Mouse (Mus musculus): ENCODE measurements around the gene Hs3st3b1. TPM values are rescaled to one million over a fixed set of nuclear protein-coding genes. Genes with fewer than 3 reads are reported as not detected.

Gene Hs3st3b1
- under 1 TPM; 0.39 to 0.74 TPM for total RNA-seq (2021)
- long read RNA-seq: 0 reads

GRCm38 (mm10) chr11:63922091-63922621 is at the start of gene Hs3st3b1:
Gene Hs3st3b1, minus strand, starts transcription at chr11:63922290.
- DNase-seq (ENCODE audit: low spot score in 2 of 2): peak; percentile 66 to 77

- DNase-seq (ENCODE audit: low spot score in 2 of 2): no peak
These were observed 49.4 kb upstream of the Hs3st3b1 start for GRCm38 (mm10) chr11:63971462-63971861.

- no peak for DNase-seq (ENCODE audit: low spot score in 2 of 2)
These were observed 48.7 kb upstream of the Hs3st3b1 start for GRCm38 (mm10) chr11:63970818-63971217.

- peak; percentile 21 to 55 for DNase-seq (ENCODE audit: low spot score in 2 of 2)
These were observed 47.3 kb upstream of the Hs3st3b1 start for GRCm38 (mm10) chr11:63969205-63969910.

GRCm38 (mm10) chr11:63968388-63969035 is 46.4 kb upstream of the Hs3st3b1 start:
- no peak for DNase-seq (ENCODE audit: low spot score in 2 of 2)

- DNase-seq (ENCODE audit: low spot score in 2 of 2): no peak
These were observed 45.7 kb upstream of the Hs3st3b1 start for GRCm38 (mm10) chr11:63967641-63968387.

- DNase-seq (ENCODE audit: low spot score in 2 of 2): peak; percentile 14 to 29
These were observed 43.3 kb upstream of the Hs3st3b1 start for GRCm38 (mm10) chr11:63965437-63965836.

GRCm38 (mm10) chr11:63957207-63957606 is 35.1 kb upstream of the Hs3st3b1 start:
- no peak for DNase-seq (ENCODE audit: low spot score in 2 of 2)

GRCm38 (mm10) chr11:63956748-63957147 is 34.7 kb upstream of the Hs3st3b1 start:
- DNase-seq (ENCODE audit: low spot score in 2 of 2): no peak

- no peak for DNase-seq (ENCODE audit: low spot score in 2 of 2)
These were observed 31.8 kb upstream of the Hs3st3b1 start for GRCm38 (mm10) chr11:63953887-63954286.

GRCm38 (mm10) chr11:63952743-63953191 is 30.7 kb upstream of the Hs3st3b1 start:
- DNase-seq (ENCODE audit: low spot score in 2 of 2): no peak

- DNase-seq (ENCODE audit: low spot score in 2 of 2): peak; percentile 13 to 23
These were observed 29.9 kb upstream of the Hs3st3b1 start for GRCm38 (mm10) chr11:63951831-63952631.

GRCm38 (mm10) chr11:63948371-63948770 is 26.3 kb upstream of the Hs3st3b1 start:
- no peak for DNase-seq (ENCODE audit: low spot score in 2 of 2)

GRCm38 (mm10) chr11:63947024-63947423 is 24.9 kb upstream of the Hs3st3b1 start:
- DNase-seq (ENCODE audit: low spot score in 2 of 2): no peak

GRCm38 (mm10) chr11:63943947-63944346 is 21.9 kb upstream of the Hs3st3b1 start:
- no peak for DNase-seq (ENCODE audit: low spot score in 2 of 2)

- no peak for DNase-seq (ENCODE audit: low spot score in 2 of 2)
These were observed 21.3 kb upstream of the Hs3st3b1 start for GRCm38 (mm10) chr11:63943268-63943890.

- DNase-seq (ENCODE audit: low spot score in 2 of 2): no peak
These were observed 20.1 kb upstream of the Hs3st3b1 start for GRCm38 (mm10) chr11:63942177-63942576.

GRCm38 (mm10) chr11:63936641-63937040 is 14.6 kb upstream of the Hs3st3b1 start:
- DNase-seq (ENCODE audit: low spot score in 2 of 2): no peak

- no peak for DNase-seq (ENCODE audit: low spot score in 2 of 2)
These were observed 4.8 kb upstream of the Hs3st3b1 start for GRCm38 (mm10) chr11:63926901-63927300.

- DNase-seq (ENCODE audit: low spot score in 2 of 2): peak; percentile 76 to 86
These were observed 3.1 kb upstream of the Hs3st3b1 start for GRCm38 (mm10) chr11:63925161-63925582.
